Mouse (Mus musculus): ENCODE measurements at regions not wholly inside any gene's neighbourhood (a gene's known extent, or its start where the extent isn't known, plus 50 kb on each side); places are given as distances from the start of the nearest gene placed in this dataset.

- no peak for DNase-seq (ENCODE audit: inconsistent age in 2 of 2, low spot score in 1 of 2)
These were observed 741.7 kb downstream of the Slitrk6 start for GRCm38 (mm10) chr14:110013229-110013628.

DNA sequence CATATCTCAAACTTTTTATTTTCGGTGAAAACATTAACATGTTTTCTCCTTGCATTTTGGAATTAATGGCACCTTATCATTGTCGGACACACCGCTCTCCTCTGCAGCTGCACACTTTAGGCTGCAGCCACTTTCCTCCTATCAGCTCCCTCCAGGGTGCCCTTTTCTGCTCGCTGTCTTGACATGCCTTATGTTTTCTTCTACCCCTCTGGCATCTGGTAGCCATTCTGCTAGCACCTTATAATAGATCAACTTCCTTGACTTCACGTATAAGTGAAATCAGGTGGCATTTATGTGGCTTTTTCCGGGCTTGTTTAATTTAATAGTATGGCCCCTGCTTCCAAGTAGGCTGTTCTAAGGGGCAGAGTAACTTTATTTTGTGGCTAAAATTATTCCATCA lies 747.8 kb downstream of the Slitrk6 start:
- no peak for DNase-seq (ENCODE audit: inconsistent age in 2 of 2, low spot score in 1 of 2)

DNA sequence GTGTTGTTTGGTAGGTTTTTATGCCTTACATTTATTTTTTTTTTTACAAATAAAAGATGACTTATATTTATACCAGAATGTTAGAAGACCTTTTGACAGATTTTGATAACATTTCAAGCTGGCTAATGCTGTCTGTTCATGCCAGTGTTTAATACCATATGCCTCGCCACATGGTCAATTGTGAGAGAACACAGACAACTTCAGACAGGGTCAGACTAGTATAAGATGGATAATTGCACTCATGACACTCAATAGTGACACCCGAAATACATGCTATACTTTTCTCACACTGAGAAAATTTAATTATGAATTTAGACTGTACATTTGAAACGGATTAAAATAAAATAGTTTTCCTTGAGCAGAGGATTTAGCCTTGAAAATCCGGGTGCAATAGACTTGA lies 769.9 kb downstream of the Slitrk6 start:
- DNase-seq (ENCODE audit: inconsistent age in 2 of 2, low spot score in 1 of 2): no peak

DNA sequence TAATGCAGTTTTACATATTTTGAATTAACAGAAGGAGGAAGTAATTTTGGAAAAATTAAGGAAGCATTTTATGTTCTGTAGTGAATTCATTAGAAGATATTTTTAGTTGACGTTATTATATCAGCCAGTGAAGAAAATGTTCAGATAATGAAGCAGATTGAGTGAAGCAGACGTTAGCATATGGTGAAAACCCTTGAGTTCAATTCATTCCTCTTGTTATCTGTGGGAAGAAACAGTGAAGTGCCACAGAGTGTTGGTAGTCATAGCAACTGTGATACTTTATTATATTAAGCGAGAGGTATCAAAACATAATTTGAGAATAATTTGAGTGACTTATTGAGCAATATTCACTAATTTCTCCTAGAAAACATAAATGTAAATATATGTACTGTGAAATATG lies 796.9 kb downstream of the Slitrk6 start:
- no peak for DNase-seq (ENCODE audit: inconsistent age in 2 of 2, low spot score in 1 of 2)

GRCm38 (mm10) chr14:109941944-109942343 lies 813.0 kb downstream of the Slitrk6 start:
- no peak for DNase-seq (ENCODE audit: inconsistent age in 2 of 2, low spot score in 1 of 2)

DNA sequence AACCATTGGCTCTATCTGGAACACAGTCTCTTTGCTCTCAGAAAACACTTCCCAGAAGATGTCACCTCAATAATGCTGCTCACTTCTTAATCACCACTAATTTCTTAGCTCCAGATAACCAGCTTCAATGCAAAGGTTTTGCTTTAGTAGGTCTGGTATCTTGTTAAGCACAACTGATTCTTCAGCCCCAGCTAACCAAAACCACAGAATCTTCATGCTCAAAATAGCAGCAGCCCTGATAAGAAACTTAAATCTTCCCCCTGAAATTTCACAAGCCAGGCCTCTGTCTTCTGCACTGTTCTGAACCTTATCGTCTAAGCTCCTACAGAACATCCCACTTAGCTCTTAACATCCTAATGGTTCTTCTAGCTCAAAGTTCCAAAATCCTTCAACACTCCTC lies 813.8 kb downstream of the Slitrk6 start:
- DNase-seq (ENCODE audit: inconsistent age in 2 of 2, low spot score in 1 of 2): no peak

DNA sequence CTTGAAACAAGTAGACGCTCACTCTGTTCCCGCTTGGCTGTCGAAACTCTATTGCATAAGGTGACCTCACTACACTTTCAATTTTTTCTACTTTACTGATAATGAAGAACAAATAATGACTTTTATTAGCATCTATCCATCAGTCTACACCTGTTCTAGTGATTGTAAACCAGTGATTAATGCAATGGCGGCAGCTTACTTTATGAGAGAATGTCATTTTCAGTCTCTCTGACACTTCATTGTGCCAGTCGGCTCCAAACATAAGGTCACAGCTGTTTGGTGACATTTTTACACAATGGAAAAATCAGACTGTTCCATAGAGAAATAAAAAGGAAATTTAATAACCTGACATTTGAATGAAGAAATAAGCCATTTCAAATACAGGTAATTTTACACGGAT lies 817.5 kb downstream of the Slitrk6 start:
- peak in 1 of 2 experiments; percentile 21 for DNase-seq (ENCODE audit: inconsistent age in 2 of 2, low spot score in 1 of 2)

DNA sequence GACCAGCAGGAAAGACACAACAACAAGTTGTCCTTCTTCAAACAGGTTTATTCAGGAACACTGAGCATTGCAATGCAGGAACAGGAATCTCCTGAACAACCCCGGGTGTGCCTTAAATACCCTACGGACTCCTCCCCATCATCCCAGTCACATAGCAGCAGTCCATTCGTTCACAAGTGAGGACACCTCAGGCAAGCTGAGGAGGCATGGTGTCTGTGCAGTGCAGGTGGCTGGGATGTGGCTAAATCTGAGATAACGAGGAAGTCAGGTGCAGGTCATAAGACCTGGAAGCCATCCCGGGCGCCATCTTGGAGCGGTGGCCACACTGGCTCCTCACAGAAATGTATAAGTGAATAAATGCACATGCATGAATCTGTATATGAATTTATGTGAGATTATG lies 826.0 kb downstream of the Slitrk6 start:
- DNase-seq (ENCODE audit: inconsistent age in 2 of 2, low spot score in 1 of 2): no peak

DNA sequence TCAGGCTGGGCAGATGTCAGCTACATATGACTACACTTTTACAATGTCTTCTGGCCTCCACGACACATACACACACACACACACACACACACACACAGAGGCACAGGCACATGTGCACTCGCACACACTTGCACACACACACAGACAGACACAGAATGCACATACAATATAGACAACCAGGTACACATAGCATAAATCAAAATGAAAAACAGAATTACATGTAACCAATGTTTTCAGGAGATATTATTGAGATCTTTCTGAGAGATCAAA lies 863.1 kb downstream of the Slitrk6 start:
- no peak for DNase-seq (ENCODE audit: inconsistent age in 2 of 2, low spot score in 1 of 2)

DNA sequence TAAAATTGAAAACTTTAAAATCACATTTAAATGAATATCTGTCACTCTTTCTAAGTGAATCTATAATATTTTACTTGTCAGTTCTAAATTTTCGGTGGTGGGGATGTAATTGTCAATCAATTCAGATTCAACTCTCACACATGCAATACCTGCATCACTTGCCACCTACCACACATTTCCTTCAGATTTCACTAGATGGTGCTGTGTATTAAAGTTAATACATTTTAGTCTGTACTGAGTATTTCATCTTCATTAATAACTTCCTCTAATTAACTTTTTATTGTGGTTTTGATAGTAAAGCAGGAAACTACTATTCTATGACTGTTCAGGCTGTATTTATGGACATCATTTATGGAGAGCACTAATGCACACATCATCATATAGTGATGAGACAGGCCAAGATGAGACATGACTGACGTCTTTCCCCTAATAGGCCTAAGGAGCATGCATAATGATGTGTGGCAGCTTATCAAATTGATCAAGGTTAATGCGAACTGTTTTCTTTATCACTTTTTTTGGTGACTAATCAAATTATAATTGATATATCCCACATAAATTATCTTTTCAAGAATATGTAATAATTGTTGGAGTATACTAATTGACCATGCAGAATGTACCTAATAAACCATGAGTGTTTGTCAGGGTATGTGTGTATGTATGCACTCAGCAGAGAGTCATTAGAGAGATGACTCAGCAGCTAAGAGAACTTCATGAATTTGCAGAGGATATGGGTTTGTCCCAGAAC lies 863.6 kb downstream of the Slitrk6 start:
- no peak for DNase-seq (ENCODE audit: inconsistent age in 2 of 2, low spot score in 1 of 2)

- no peak for DNase-seq (ENCODE audit: inconsistent age in 2 of 2, low spot score in 1 of 2)
These were observed 877.8 kb downstream of the Slitrk6 start for GRCm38 (mm10) chr14:109876950-109877663.

DNA sequence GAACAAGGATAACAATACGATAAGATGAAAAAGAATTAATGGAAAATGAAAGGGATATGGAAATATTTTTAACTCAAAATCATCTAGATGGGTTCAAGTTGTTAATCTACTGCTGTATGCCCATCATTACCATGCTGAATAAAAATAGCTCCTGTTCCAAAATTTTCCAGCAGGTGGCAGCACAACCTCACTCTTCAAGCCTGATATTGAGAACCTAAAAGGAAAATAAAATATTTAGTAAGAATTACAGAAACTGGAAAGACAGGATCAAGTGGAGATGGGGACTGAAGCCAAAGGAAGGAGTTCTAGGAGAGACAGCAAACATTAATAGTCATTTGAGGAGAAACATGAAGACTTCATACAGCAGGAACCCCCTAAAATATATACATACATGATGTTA lies 880.7 kb downstream of the Slitrk6 start:
- DNase-seq (ENCODE audit: inconsistent age in 2 of 2, low spot score in 1 of 2): peak in 1 of 2 experiments; percentile 43

DNA sequence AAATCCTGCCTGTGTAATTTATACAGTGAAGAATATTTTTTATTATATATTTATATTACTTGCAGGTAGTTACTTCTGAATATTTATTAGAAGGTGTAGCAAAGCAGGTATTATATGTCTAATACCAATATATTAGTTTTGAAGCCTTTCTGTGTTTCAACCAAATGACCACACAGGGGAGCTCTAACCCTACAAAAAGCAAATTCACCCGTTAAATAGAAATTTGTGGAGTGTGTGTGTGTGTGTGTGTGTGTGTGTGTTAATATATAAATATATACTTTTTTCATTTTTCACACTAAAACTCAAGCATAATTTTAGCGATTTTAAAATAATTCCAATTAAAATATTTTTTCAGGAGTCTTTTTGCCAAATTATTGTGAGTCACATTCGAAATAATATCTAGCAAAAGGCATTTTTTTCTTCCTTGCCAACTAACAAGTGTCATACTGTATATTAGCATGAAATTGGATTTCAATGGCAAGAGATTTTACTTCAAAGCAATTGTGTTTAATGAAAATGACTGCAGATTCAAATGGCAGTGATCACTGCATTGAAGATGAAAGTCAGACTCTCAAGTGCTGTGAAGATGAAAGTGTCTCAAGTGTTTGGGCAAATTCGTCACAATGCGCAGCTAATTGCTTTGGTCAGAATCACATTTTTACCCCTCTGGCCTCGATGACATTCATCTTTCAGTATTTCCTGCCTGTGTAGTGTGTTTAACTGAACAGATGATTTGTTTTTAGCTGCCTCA lies 914.4 kb downstream of the Slitrk6 start:
- DNase-seq (ENCODE audit: inconsistent age in 2 of 2, low spot score in 1 of 2): no peak

- DNase-seq (ENCODE audit: inconsistent age in 2 of 2, low spot score in 1 of 2): no peak
These were observed 888.7 kb upstream of the Slitrk1 start for GRCm38 (mm10) chr14:109802522-109803126.

GRCm38 (mm10) chr14:109772246-109772645 lies 858.3 kb upstream of the Slitrk1 start:
- no peak for DNase-seq (ENCODE audit: inconsistent age in 2 of 2, low spot score in 1 of 2)

DNA sequence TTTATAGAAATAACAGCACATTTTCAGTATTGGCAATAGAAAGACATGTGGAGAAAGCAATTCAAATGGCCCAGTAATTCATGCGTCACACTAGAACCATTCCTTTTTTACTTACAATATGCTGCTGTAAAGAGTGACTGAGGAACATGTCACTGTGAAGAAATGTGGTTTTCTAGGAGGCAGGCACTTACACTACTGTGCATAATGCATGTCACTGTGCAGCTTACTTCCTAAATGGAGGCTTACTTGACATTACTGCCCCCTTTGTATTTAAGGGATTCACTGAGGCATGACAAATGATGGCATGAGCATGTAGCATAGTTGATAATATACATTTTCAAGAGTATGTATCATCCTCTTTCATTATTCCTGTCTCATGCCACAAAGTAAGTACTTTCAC lies 846.9 kb upstream of the Slitrk1 start:
- no peak for DNase-seq (ENCODE audit: inconsistent age in 2 of 2, low spot score in 1 of 2)

Measured in adrenal gland, adult (tissue).